Mouse (Mus musculus) left cerebral cortex, postnatal 10 days (tissue): ENCODE results near the gene Jarid2. TPM values are rescaled to one million over a fixed set of nuclear protein-coding genes. Genes with fewer than 3 reads are reported as not detected.
"Not testable (repeated sequence)": the region's sequence is repeated elsewhere in the genome, so short reads cannot be mapped to it uniquely, and the experiment has no call there.

Source experiments
- DNase-seq, 2 experiments: peaks; one replicate each; pipeline ENCODE4 v3.0.0; 2021 to 2022; ENCODE audit warnings: low spot score in 2 of 2, mixed read lengths in 1 of 2; ENCODE audit errors: extremely low spot score in 1 of 2
- intact Hi-C: fragments of 180-260 bp; cut with DNase I; formaldehyde crosslinking; loops from one replicate; pipeline ENCODE4 v1.15.1; 2025
- total RNA-seq, 2 experiments: library from RNA; stranded (reverse); gene quantifications; 2 replicates each; pipeline ENCODE4 v1.2.3; 2021

Jarid2 gene
- total RNA-seq, 2 experiments from 2014 or later, result 43.3 to 45.8 TPM

- intact Hi-C loops, result no loop called here
- no peak for DNase-seq
These were observed 7.3 kb upstream of the Jarid2 start for GRCm38 (mm10) chr13:44721891-44722547.

- intact Hi-C loops, DNase-seq: not testable (repeated sequence)
These were observed 5.8 kb upstream of the Jarid2 start for GRCm38 (mm10) chr13:44723522-44723921.

GRCm38 (mm10) chr13:44728145-44728880 lies 961 bp upstream of the Jarid2 start:
- intact Hi-C loops, result no loop called here

GRCm38 (mm10) chr13:44730146-44730864 lies 1.0 kb downstream of the Jarid2 start:
- peak; percentile 99 to 100 for DNase-seq
- intact Hi-C loops, result loop anchor here (5.0 to 10.0 kb wide), 2 partner anchors 244 to 863 kb away; no protein-coding TSS in a partner anchor

More at GRCm38 (mm10) chr13:44728145-44728880, 961 bp upstream of the Jarid2 start:
- DNase-seq, result no peak

- intact Hi-C loops, result loop anchor here (5.0 to 10.0 kb wide), 2 partner anchors 244 to 864 kb away; no protein-coding TSS in a partner anchor
- DNase-seq, result peak; percentile 88 to 91
These were observed 1.8 kb downstream of the Jarid2 start for GRCm38 (mm10) chr13:44730939-44731551.

GRCm38 (mm10) chr13:44731727-44732441 lies 2.6 kb downstream of the Jarid2 start:
- DNase-seq, result no peak
- intact Hi-C loops, result loop anchor here (5.0 to 10.0 kb wide), 2 partner anchors 243 to 865 kb away; no protein-coding TSS in a partner anchor

GRCm38 (mm10) chr13:44732442-44732974 lies 3.2 kb downstream of the Jarid2 start:
- intact Hi-C loops, result loop anchor here (5.0 to 10.0 kb wide), 2 partner anchors 242 to 865 kb away; no protein-coding TSS in a partner anchor
- DNase-seq, result no peak

GRCm38 (mm10) chr13:44733036-44733372 lies 3.7 kb downstream of the Jarid2 start:
- no peak for DNase-seq
- intact Hi-C loops, result loop anchor here (5.0 to 10.0 kb wide), 2 partner anchors 242 to 866 kb away; no protein-coding TSS in a partner anchor

GRCm38 (mm10) chr13:44733373-44734111 lies 4.3 kb downstream of the Jarid2 start:
- intact Hi-C loops, result loop anchor here (5.0 to 10.0 kb wide), 2 partner anchors 241 to 866 kb away; no protein-coding TSS in a partner anchor
- DNase-seq, result peak; percentile 56 to 89

- DNase-seq, result no peak
- intact Hi-C loops, result loop anchor here (5.0 to 10.0 kb wide), 2 partner anchors 240 to 867 kb away; no protein-coding TSS in a partner anchor
These were observed 5.2 kb downstream of the Jarid2 start for GRCm38 (mm10) chr13:44734441-44734840.

GRCm38 (mm10) chr13:44735088-44735690 lies 5.9 kb downstream of the Jarid2 start:
- intact Hi-C loops, result loop anchor here (10.0 kb wide), 1 partner anchor 240 kb away; no protein-coding TSS in a partner anchor

GRCm38 (mm10) chr13:44737297-44737696 lies 8.0 kb downstream of the Jarid2 start:
- intact Hi-C loops, result loop anchor here (10.0 kb wide), 1 partner anchor 238 kb away; no protein-coding TSS in a partner anchor
- no peak for DNase-seq

More at GRCm38 (mm10) chr13:44735088-44735690, 5.9 kb downstream of the Jarid2 start:
- no peak for DNase-seq

GRCm38 (mm10) chr13:44751780-44752179 lies 22.5 kb downstream of the Jarid2 start:
- intact Hi-C loops, result no loop called here
- peak in 1 of 2 experiments; percentile 34 for DNase-seq

- no peak for DNase-seq
- intact Hi-C loops, result no loop called here
These were observed 23.9 kb downstream of the Jarid2 start for GRCm38 (mm10) chr13:44753206-44753605.

- intact Hi-C loops, result no loop called here
- DNase-seq, result peak in 1 of 2 experiments; percentile 29
These were observed 26.2 kb downstream of the Jarid2 start for GRCm38 (mm10) chr13:44755434-44755833.

- DNase-seq, result no peak
- intact Hi-C loops, result no loop called here
These were observed 29.5 kb downstream of the Jarid2 start for GRCm38 (mm10) chr13:44758750-44759149.

GRCm38 (mm10) chr13:44760761-44761160 lies 31.5 kb downstream of the Jarid2 start:
- intact Hi-C loops, result no loop called here
- no peak for DNase-seq
